Mouse (Mus musculus): Measurements from ENCODE around the gene Kifc1. TPM values are rescaled to one million over a fixed set of nuclear protein-coding genes. Genes with fewer than 3 reads are reported as not detected.

Kifc1 gene
- 1.3 and 1.9 TPM in 2 replicates for polyA plus RNA-seq (2015; fragmentation: Nextera tagmentation; extraction: Ambion mirVana)

GRCm38 (mm10) chr17:33890533-33891059 lies at the start of gene Kifc1:
Gene Kifc1, minus strand, starts transcription at chr17:33890661.

GRCm38 (mm10) chr17:33929371-33930279 lies 39.2 kb upstream of the Kifc1 start, which contains the start of gene Rgl2:
Gene Rgl2, plus strand, starts transcription at chr17:33929543.

GRCm38 (mm10) chr17:33915671-33916250 lies 25.3 kb upstream of the Kifc1 start, which contains the start of the genes Tapbp and Zbtb22:
Gene Tapbp, plus strand, starts transcription at chr17:33915899.
Gene Zbtb22, plus strand, starts transcription at chr17:33915904.

GRCm38 (mm10) chr17:33909077-33909868 lies 18.8 kb upstream of the Kifc1 start, which contains the start of gene Daxx:
Gene Daxx, plus strand, starts transcription at chr17:33909414.

GRCm38 (mm10) chr17:33904835-33905234 lies 14.4 kb upstream of the Kifc1 start, which contains the start of gene Platr17:
Gene Platr17, plus strand, starts transcription at chr17:33905135.

GRCm38 (mm10) chr17:33873537-33873936 lies 16.9 kb downstream of the Kifc1 start, which contains the start of gene Gm7029:
Gene Gm7029, plus strand, starts transcription at chr17:33873837.

GRCm38 (mm10) chr17:33842966-33843795 lies 47.3 kb downstream of the Kifc1 start, which contains the start of gene Cd320:
Gene Cd320, plus strand, starts transcription at chr17:33843091.

Small RNAs within 50 kb of the gene (microRNA-seq; reads per million reads assigned to microRNA genes)
- not detected for gene Gm27740

Other genes with a start within 250 kb of the Kifc1 start
- 109 and 132 TPM in 2 replicates for gene Hnrnpm, start 203.8 kb downstream of the Kifc1 start, polyA plus RNA-seq (2015; fragmentation: Nextera tagmentation; extraction: Ambion mirVana)
- gene March2, start 172.0 kb downstream of the Kifc1 start, polyA plus RNA-seq (2015; fragmentation: Nextera tagmentation; extraction: Ambion mirVana), result 87.0 and 101 TPM in 2 replicates
- 246 and 249 TPM in 2 replicates for gene Rab11b, start 130.1 kb downstream of the Kifc1 start, polyA plus RNA-seq (2015; fragmentation: Nextera tagmentation; extraction: Ambion mirVana)
- gene Angptl4, start 108.8 kb downstream of the Kifc1 start, polyA plus RNA-seq (2015; fragmentation: Nextera tagmentation; extraction: Ambion mirVana), result 32.3 and 36.8 TPM in 2 replicates
- gene Kank3, start 80.1 kb downstream of the Kifc1 start, polyA plus RNA-seq (2015; fragmentation: Nextera tagmentation; extraction: Ambion mirVana), result 21.2 and 23.5 TPM in 2 replicates
- 778 and 855 TPM in 2 replicates for gene Rps28, start 66.1 kb downstream of the Kifc1 start, polyA plus RNA-seq (2015; fragmentation: Nextera tagmentation; extraction: Ambion mirVana)
- gene Ndufa7, start 66.1 kb downstream of the Kifc1 start, polyA plus RNA-seq (2015; fragmentation: Nextera tagmentation; extraction: Ambion mirVana), result 513 and 574 TPM in 2 replicates
- gene Cd320, start 47.6 kb downstream of the Kifc1 start, polyA plus RNA-seq (2015; fragmentation: Nextera tagmentation; extraction: Ambion mirVana), result 22.6 and 27.1 TPM in 2 replicates
- not detected in 2 replicates for gene Gm7029, start 16.8 kb downstream of the Kifc1 start, polyA plus RNA-seq (2015; fragmentation: Nextera tagmentation; extraction: Ambion mirVana)
- 0.20 and 0.88 TPM in 2 replicates for gene Platr17, start 14.5 kb upstream of the Kifc1 start, polyA plus RNA-seq (2015; fragmentation: Nextera tagmentation; extraction: Ambion mirVana)
- gene Daxx, start 18.8 kb upstream of the Kifc1 start, polyA plus RNA-seq (2015; fragmentation: Nextera tagmentation; extraction: Ambion mirVana), result 23.1 and 26.3 TPM in 2 replicates
- gene Tapbp, start 25.2 kb upstream of the Kifc1 start, polyA plus RNA-seq (2015; fragmentation: Nextera tagmentation; extraction: Ambion mirVana), result 68.1 and 71.1 TPM in 2 replicates
- 12.5 and 13.1 TPM in 2 replicates for gene Zbtb22, start 25.2 kb upstream of the Kifc1 start, polyA plus RNA-seq (2015; fragmentation: Nextera tagmentation; extraction: Ambion mirVana)
- 23.8 and 27.2 TPM in 2 replicates for gene Rgl2, start 38.9 kb upstream of the Kifc1 start, polyA plus RNA-seq (2015; fragmentation: Nextera tagmentation; extraction: Ambion mirVana)
- gene Pfdn6, start 49.7 kb upstream of the Kifc1 start, polyA plus RNA-seq (2015; fragmentation: Nextera tagmentation; extraction: Ambion mirVana), result 93.9 and 108 TPM in 2 replicates
- 18.0 and 19.4 TPM in 2 replicates for gene Wdr46, start 50.0 kb upstream of the Kifc1 start, polyA plus RNA-seq (2015; fragmentation: Nextera tagmentation; extraction: Ambion mirVana)
- gene B3galt4, start 60.8 kb upstream of the Kifc1 start, polyA plus RNA-seq (2015; fragmentation: Nextera tagmentation; extraction: Ambion mirVana), result 6.4 and 6.7 TPM in 2 replicates
- gene Vps52, start 65.2 kb upstream of the Kifc1 start, polyA plus RNA-seq (2015; fragmentation: Nextera tagmentation; extraction: Ambion mirVana), result 28.7 and 29.0 TPM in 2 replicates
- gene Rps18, start 65.3 kb upstream of the Kifc1 start, polyA plus RNA-seq (2015; fragmentation: Nextera tagmentation; extraction: Ambion mirVana), result 1,535 and 1,858 TPM in 2 replicates
- 97.3 and 136 TPM in 2 replicates for gene H2-K1, start 109.7 kb upstream of the Kifc1 start, polyA plus RNA-seq (2015; fragmentation: Nextera tagmentation; extraction: Ambion mirVana)
- gene Ring1, start 134.0 kb upstream of the Kifc1 start, polyA plus RNA-seq (2015; fragmentation: Nextera tagmentation; extraction: Ambion mirVana), result 12.7 and 13.4 TPM in 2 replicates
- 39.1 and 39.5 TPM in 2 replicates for gene H2-Ke6, start 137.4 kb upstream of the Kifc1 start, polyA plus RNA-seq (2015; fragmentation: Nextera tagmentation; extraction: Ambion mirVana)
- gene Slc39a7, start 141.0 kb upstream of the Kifc1 start, polyA plus RNA-seq (2015; fragmentation: Nextera tagmentation; extraction: Ambion mirVana), result 139 and 141 TPM in 2 replicates
- gene Rxrb, start 141.2 kb upstream of the Kifc1 start, polyA plus RNA-seq (2015; fragmentation: Nextera tagmentation; extraction: Ambion mirVana), result 22.6 and 25.7 TPM in 2 replicates
- gene Col11a2, start 148.8 kb upstream of the Kifc1 start, polyA plus RNA-seq (2015; fragmentation: Nextera tagmentation; extraction: Ambion mirVana), result 0.26 and 0.34 TPM in 2 replicates
- gene H2-Oa, start 201.7 kb upstream of the Kifc1 start, polyA plus RNA-seq (2015; fragmentation: Nextera tagmentation; extraction: Ambion mirVana), result 0.24 TPM in 1 of 2 replicates, not detected in the other
- gene H2-DMa, start 228.9 kb upstream of the Kifc1 start, polyA plus RNA-seq (2015; fragmentation: Nextera tagmentation; extraction: Ambion mirVana), result 5.8 and 8.1 TPM in 2 replicates
- 53.0 and 53.2 TPM in 2 replicates for gene Brd2, start 232.0 kb upstream of the Kifc1 start, polyA plus RNA-seq (2015; fragmentation: Nextera tagmentation; extraction: Ambion mirVana)

All from urinary bladder, postnatal 0 days (tissue).